Mouse (Mus musculus): ENCODE data around the gene Tex13b. TPM values are rescaled to one million over a fixed set of nuclear protein-coding genes. Genes with fewer than 3 reads are reported as not detected.
A peak's percentile ranks its signal among the peaks of the same experiment; 100 is the strongest.

Tex13b gene
- polyA plus RNA-seq, 1 experiment from 2014 or later: not detected

DNA sequence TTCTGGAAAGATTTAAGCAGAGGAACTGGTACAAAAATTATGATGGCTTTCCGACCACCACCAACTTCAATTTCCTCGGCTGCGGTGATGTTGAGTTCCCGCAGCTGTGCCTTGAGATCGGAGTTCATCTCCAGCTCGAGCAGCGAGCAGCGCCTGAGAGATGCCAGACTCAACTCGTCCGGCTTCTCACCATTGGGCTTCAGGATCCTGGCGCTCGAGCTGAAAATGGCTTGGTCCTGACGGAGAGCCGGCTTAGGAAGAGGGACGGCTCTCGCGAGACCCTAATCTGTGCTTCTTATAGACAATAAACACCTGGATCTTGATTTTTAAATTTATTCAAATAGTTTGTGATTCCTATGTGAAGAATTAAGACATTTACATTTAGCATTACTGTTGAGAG is 9.1 kb upstream of the Tex13b start:
- H3K4me3 ChIP-seq (replicated peaks; ENCODE audit: low read length): no peak overlapping the region; the same call in 1 of the 2 replicates
- peak overlapping the region; percentile 24; the same call in 1 of the 2 replicates for H3K4me2 ChIP-seq (ENCODE audit: low read depth, low read length)
- H3K36me3 ChIP-seq (ENCODE audit: control insufficient read depth, insufficient read depth, low read length): no peaks in the 10 kb centered on the region
- no peak overlapping the region for H3K9ac ChIP-seq (ENCODE audit: low read length)
- no peaks in the 10 kb centered on the region for H3K9me3 ChIP-seq (replicated peaks; ENCODE audit: control insufficient read depth, low read length)
- H3K4me1 ChIP-seq (ENCODE audit: control insufficient read depth, insufficient read depth, low read length): no peaks in the 10 kb centered on the region
- no peak overlapping the region for H3K27ac ChIP-seq (ENCODE audit: low read length)
- H3K27me3 ChIP-seq (ENCODE audit: control insufficient read depth, insufficient read depth, low read length): no peaks in the 10 kb centered on the region
- 54% methylated on average over 17 of the region's 17 CpGs for WGBS
- no peak for ATAC-seq (ENCODE audit: insufficient read depth, low FRiP score)

DNA sequence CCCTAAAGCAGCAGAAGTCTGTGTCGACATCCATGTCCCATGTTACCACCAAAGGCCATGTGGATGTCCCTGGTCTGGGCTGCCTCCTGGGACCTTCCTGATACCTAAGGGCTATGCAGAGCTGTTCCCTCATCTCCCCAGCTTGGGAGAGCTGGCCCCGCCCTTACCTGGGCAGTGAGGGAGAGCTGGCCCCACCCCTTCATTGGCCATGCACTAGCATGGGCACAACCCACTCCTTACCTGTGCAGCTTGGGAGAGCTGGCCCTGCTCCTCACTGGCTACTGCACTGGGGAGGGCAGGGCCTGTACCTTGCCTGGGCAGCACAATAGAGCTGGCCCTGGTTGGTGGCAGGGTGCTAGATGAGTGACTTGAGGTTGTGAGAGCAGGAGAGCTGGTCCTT is 7.9 kb downstream of the Tex13b start:
- no peak overlapping the region for H3K9ac ChIP-seq (ENCODE audit: low read length)
- no peak overlapping the region for H3K27ac ChIP-seq (ENCODE audit: low read length)
- ATAC-seq (ENCODE audit: insufficient read depth, low FRiP score): peak; percentile 88
- H3K36me3 ChIP-seq (ENCODE audit: control insufficient read depth, insufficient read depth, low read length): no peaks in the 10 kb centered on the region
- H3K9me3 ChIP-seq (replicated peaks; ENCODE audit: control insufficient read depth, low read length): no peaks in the 10 kb centered on the region
- H3K4me3 ChIP-seq (replicated peaks; ENCODE audit: low read length): no peak overlapping the region
- no peak overlapping the region for H3K4me2 ChIP-seq (ENCODE audit: low read depth, low read length)
- no peaks in the 10 kb centered on the region for H3K4me1 ChIP-seq (ENCODE audit: control insufficient read depth, insufficient read depth, low read length)
- WGBS: 77% methylated on average over 2 of the region's 2 CpGs
- H3K27me3 ChIP-seq (ENCODE audit: control insufficient read depth, insufficient read depth, low read length): no peaks in the 10 kb centered on the region; the same call in 1 of the 2 replicates

GRCm38 (mm10) chrX:140769794-140770193 is 43.4 kb downstream of the Tex13b start:
- H3K9ac ChIP-seq (ENCODE audit: low read length): no peak overlapping the region
- ATAC-seq (ENCODE audit: insufficient read depth, low FRiP score): no peak
- H3K4me3 ChIP-seq (replicated peaks; ENCODE audit: low read length): no peak overlapping the region
- no peaks in the 10 kb centered on the region for H3K36me3 ChIP-seq (ENCODE audit: control insufficient read depth, insufficient read depth, low read length)
- H3K9me3 ChIP-seq (replicated peaks; ENCODE audit: control insufficient read depth, low read length): no peaks in the 10 kb centered on the region
- WGBS: 81% methylated on average over 1 of the region's 1 CpGs
- no peak overlapping the region for H3K4me2 ChIP-seq (ENCODE audit: low read depth, low read length)
- H3K27ac ChIP-seq (ENCODE audit: low read length): no peak overlapping the region
- no peaks in the 10 kb centered on the region for H3K4me1 ChIP-seq (ENCODE audit: control insufficient read depth, insufficient read depth, low read length)
- peaks cover 3% of the 10 kb centered on the region; the same call in 1 of the 2 replicates for H3K27me3 ChIP-seq (ENCODE audit: control insufficient read depth, insufficient read depth, low read length)

Other genes starting within 250 kb of the Tex13b start
- 94.0 and 108 TPM in 2 replicates for gene Tsc22d3, start 212.8 kb downstream of the Tex13b start, polyA plus RNA-seq (2015; fragmentation: Nextera tagmentation; extraction: Ambion mirVana)
- 3.5 and 4.1 TPM in 2 replicates for gene Mid2, start 148.8 kb downstream of the Tex13b start, polyA plus RNA-seq (2015; fragmentation: Nextera tagmentation; extraction: Ambion mirVana)
- gene Vsig1, start 94.2 kb upstream of the Tex13b start, polyA plus RNA-seq (2015; fragmentation: Nextera tagmentation; extraction: Ambion mirVana): 46.8 and 67.5 TPM in 2 replicates
- gene Psmd10, start 143.3 kb upstream of the Tex13b start, polyA plus RNA-seq (2015; fragmentation: Nextera tagmentation; extraction: Ambion mirVana): 44.4 and 44.8 TPM in 2 replicates
- gene Atg4a, start 143.5 kb upstream of the Tex13b start, polyA plus RNA-seq (2015; fragmentation: Nextera tagmentation; extraction: Ambion mirVana): 19.5 and 20.2 TPM in 2 replicates

Measured in stomach, embryonic 16.5 days (tissue).